Mouse (Mus musculus) erythroblast, embryonic 14.5 days (primary cell): ENCODE measurements around the gene Tmem30b.

ENCODE experiments used
- GATA1 ChIP-seq: IDR thresholded peaks from 2 replicates; pipeline ENCODE4 v1.6.1; 2012; ENCODE audit warnings: low read length, inconsistent platforms, mixed read lengths
- TAL1 ChIP-seq: IDR thresholded peaks from 3 replicates; pipeline ENCODE4 v1.6.1; 2012; ENCODE audit warnings: low read length, inconsistent platforms, mixed read lengths

DNA sequence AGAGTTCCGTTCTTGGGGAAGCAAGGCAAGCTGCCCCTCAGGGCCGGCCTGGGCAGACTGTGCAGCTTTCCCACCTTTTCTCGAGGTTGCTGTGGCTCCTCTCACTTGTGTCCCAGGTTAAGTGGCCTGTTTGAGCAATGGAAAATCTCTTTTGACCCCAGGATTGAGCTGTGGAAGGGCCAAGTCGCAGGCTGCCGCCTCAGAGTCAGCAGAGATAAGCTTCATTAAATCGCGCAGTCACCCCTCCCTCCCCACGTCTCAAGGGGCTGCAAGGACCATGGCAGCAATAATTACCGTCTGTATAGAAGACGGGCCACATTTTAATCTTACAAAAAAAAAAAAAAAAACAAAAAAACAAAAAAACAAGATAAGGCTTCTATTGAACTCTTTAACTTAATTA lies 18.0 kb upstream of the Tmem30b start:
- no peak for TF ChIP-seq TAL1
- no peak for TF ChIP-seq GATA1
